Mouse (Mus musculus) stomach, embryonic 15.5 days (tissue): ENCODE data around the gene S100a11. TPM values are rescaled to one million over a fixed set of nuclear protein-coding genes. Genes with fewer than 3 reads are reported as not detected.

ENCODE experiments used
- ATAC-seq: fragments of 200-750 bp; cut with Nextera tagmentation; 2 replicates; pipeline ENCODE4 v1.8.0; 2017; ENCODE audit warnings: low read depth, moderate number of reproducible peaks, moderate TSS enrichment; ENCODE audit not compliant: insufficient read depth, low FRiP score
- H3K27ac ChIP-seq: fragments of 300-500 bp; sonication (generic); 2 replicates; pipeline ENCODE4 v1.5.1; 2015; ENCODE audit warnings: mild to moderate bottlenecking, inconsistent platforms
- H3K27me3 ChIP-seq: fragments of 300-500 bp; sonication (generic); replicated peaks from 2 replicates; pipeline ENCODE4 v1.6.1; 2015; ENCODE audit warnings: inconsistent platforms
- H3K36me3 ChIP-seq: fragments of 300-500 bp; sonication (generic); 2 replicates; pipeline ENCODE4 v1.6.1; 2015; ENCODE audit warnings: inconsistent platforms
- H3K4me1 ChIP-seq: fragments of 300-500 bp; sonication (generic); 2 replicates; pipeline ENCODE4 v1.6.1; 2015; ENCODE audit warnings: inconsistent platforms
- H3K4me2 ChIP-seq: fragments of 300-500 bp; sonication (generic); 2 replicates; pipeline ENCODE4 v1.6.1; 2015; ENCODE audit warnings: mild to moderate bottlenecking, inconsistent platforms
- H3K4me3 ChIP-seq: fragments of 300-500 bp; sonication (generic); replicated peaks from 2 replicates; pipeline ENCODE4 v1.5.1; 2015; ENCODE audit warnings: inconsistent platforms
- H3K9ac ChIP-seq: fragments of 300-500 bp; sonication (generic); 2 replicates; pipeline ENCODE4 v1.6.1; 2015; ENCODE audit warnings: inconsistent platforms
- H3K9me3 ChIP-seq: fragments of 300-500 bp; sonication (generic); 2 replicates; pipeline ENCODE4 v1.6.1; 2016; ENCODE audit warnings: inconsistent platforms
- WGBS: fragments of 180-500 bp; shearing (Covaris S2); methylation state at CpG from one replicate; pipeline ENCODE4 v1.1.7; 2015; 5-methylcytosine and 5-hydroxymethylcytosine counted together
- polyA plus RNA-seq: library from polyadenylated mRNA; unstranded; fragments of >200 nt; fragmentation: Nextera tagmentation; extraction: Ambion mirVana; gene quantifications from 2 replicates; pipeline ENCODE4 v1.2.1, GENCODE M21; 2015

The S100a11 gene
- polyA plus RNA-seq, 1 experiment from 2014 or later = 1,609 TPM

DNA sequence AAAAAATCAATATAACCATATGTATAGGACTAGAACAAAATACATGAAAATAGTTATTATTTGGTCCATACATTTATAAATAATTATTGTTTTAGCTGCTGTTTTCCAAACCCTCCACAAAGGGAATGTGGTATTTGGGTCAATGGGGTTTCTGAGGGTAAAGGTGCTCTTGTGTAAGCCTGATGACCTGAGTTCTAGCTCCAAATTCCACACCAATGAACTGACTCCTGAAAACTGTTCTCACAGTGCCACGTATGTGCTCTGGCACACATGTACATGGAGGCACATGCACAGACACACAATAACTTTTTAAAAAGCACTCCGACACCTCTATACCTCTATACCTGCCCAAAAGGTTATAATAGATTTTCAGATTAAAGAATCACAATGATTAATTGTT, 33.0 kb downstream of the S100a11 start:
- no peak overlapping the region for H3K27ac ChIP-seq
- no peak overlapping the region for H3K9ac ChIP-seq
- H3K4me1 ChIP-seq = peaks cover 16% of the 10 kb centered on the region
- no peak overlapping the region for H3K4me2 ChIP-seq
- H3K27me3 ChIP-seq = no peaks in the 10 kb centered on the region
- no peaks in the 10 kb centered on the region for H3K36me3 ChIP-seq
- WGBS = 86% methylated on average over 2 of the region's 2 CpGs
- no peak for ATAC-seq
- no peak overlapping the region for H3K4me3 ChIP-seq
- no peaks in the 10 kb centered on the region for H3K9me3 ChIP-seq

DNA sequence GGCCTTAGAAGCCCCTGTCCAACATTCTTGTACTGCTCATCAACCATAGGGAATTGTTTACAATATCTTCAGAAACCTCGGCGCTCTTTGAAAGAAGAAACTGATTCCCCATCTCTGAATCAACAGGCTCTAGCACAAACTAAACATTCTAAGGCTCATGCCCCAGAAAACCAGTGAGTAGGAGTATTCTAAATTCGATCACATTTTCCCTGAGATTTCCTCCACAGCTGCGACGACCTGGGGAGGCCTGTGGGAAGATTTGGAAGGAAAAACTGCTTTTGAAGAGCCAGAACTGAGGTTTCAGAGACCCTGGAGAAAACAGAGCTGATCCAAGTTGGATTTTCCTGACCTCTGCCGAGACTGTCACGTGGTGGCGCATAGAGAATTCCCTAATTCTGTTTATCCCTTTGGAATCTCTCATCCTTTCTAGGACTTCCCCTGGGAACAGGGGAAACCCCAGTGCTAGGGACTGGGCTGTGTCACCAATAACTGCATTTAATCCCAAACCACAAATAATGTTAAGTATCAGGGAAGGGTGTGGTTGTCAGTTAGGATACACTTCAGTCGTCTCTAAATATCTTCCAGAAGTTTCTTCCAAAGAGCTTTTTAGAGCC, 33.6 kb downstream of the S100a11 start:
- no peak overlapping the region for H3K9ac ChIP-seq
- 38% methylated on average over 9 of the region's 9 CpGs for WGBS
- H3K4me3 ChIP-seq = no peak overlapping the region; the same call in 1 of the 2 replicates
- H3K4me2 ChIP-seq = peak overlapping the region; percentile 74; the same call in 1 of the 2 replicates
- no peaks in the 10 kb centered on the region for H3K36me3 ChIP-seq
- H3K27ac ChIP-seq = 0 out of 2 replicates have a peak overlapping the region, but pooled peaks have one; percentile 79
- H3K27me3 ChIP-seq = no peaks in the 10 kb centered on the region
- peaks cover 16% of the 10 kb centered on the region for H3K4me1 ChIP-seq
- no peak for ATAC-seq
- no peaks in the 10 kb centered on the region for H3K9me3 ChIP-seq

DNA sequence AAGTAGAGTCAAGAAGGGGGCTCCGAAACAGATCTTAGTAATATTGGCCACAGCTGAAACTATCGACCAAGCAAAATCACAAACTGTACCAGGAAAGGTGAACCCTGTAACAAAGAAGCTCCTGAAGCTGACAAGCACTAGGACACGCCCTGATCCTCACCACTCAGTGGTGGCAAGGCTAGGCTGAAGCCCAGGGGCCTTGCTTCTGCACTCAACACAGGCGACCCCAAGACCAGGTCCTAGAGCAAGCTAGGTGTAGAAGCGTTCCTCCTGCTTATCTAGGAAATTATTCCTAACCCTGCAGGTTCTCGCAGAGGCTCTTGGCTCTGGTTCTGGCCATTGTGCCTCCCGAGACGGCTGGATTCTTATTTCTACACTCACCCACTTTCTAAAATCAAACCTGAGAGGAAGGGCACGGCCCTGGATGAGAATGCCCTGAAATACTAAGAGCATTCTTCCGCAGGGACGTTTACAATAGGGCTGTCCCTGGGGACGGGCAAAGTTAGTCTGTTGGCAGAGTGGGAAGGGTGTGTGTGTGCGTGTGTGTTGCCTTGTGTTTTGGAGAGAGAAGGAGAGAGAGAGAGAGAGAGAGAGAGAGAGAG, 34.2 kb downstream of the S100a11 start:
- Histone ChIP-seq H3K4me2 (peak overlapping the region; percentile 74), H3K27me3 (no peaks in the 10 kb centered on the region), H3K4me1 (peaks cover 16% of the 10 kb centered on the region), H3K9ac (0 out of 2 replicates have a peak overlapping the region, but pooled peaks have one; percentile 6), H3K9me3 (no peaks in the 10 kb centered on the region), H3K4me3 (peak overlapping the region; percentile 63), H3K36me3 (no peaks in the 10 kb centered on the region), H3K27ac (peak overlapping the region; percentile 79; the same call in 1 of the 2 replicates)
- WGBS = 17% methylated on average over 12 of the region's 13 CpGs
- peak; percentile 8; the same call in 1 of the 2 replicates for ATAC-seq

DNA sequence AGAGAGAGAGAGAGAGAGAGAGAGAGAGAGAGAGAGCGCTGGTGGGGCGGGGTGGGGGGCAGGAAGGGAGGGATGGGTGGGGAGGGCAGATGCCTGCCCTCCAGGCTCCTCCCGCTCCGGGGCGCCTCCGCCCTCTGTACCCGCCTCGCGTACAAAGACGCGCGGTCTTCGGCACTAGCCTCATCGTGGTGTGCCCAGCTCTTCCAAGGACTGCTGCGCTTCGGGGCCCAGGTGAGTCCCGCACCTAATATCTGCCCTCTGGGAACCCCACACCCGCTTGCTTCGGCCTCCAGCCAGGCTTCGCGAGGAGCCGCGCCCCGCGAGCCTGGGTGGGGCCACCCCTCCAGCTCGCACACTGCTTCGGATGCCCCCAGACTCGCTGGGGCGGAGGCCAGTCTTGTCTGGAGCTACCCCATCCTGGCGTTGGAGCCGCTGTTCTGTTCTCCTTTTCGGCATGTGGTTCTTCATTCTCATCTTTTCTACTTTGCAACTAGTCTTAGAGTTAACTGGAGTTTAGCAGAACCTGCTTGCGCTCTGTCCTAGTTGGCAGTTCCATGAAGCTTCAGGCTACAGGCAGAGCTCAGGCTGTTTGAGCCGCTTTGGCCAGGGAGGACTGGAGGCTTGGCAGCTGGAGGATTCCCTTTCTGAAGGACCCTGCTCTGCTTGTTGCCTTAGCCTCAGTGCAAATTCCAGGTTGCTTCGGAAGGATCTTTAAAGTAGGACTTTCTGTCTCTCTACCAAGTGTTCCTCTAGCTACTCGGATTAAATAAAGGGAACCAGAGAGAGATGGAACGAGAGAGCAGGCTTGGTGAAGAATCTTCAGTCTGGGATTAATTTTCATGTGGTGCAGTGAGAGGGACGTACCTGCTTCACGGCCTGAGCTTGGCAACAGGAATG, 34.9 kb downstream of the S100a11 start, which contains the start of gene S100a10:
TSS of gene S100a10 (plus strand) at position 100 of the 897 bp plus-strand sequence.
- Histone ChIP-seq H3K9ac (peak within 1 kb of the TSS; percentile 58), H3K4me2 (peak within 1 kb of the TSS; percentile 74), H3K27ac (peak within 1 kb of the TSS; percentile 93), H3K4me3 (peak within 1 kb of the TSS; percentile 63), H3K9me3 (no peaks in the 10 kb centered on the region), H3K4me1 (peaks cover 16% of the 10 kb centered on the region), H3K27me3 (no peaks in the 10 kb centered on the region), H3K36me3 (no peaks in the 10 kb centered on the region)
- peak; percentile 85; the same call in 1 of the 2 replicates for ATAC-seq
- 2% methylated on average over 26 of the region's 39 CpGs for WGBS

DNA sequence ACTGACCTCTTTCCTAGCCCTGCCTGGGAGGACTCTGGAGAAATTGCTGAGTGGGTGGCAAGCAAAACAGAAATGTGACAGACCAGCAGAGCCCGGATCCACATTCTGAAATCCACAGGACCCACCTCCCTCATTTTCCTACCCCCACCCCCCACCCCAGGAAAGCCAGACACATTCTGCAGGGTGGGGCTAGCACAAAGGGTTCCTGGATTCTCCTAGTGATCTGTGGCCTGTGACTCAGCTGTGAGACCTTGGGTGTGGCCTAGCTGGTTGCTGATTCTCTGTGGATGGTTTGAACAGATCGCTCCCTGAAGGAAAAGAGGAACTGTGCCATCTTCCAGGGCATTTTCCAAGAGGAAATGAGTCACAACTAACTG, 35.6 kb downstream of the S100a11 start:
- Histone ChIP-seq H3K27me3 (no peaks in the 10 kb centered on the region), H3K4me2 (peak overlapping the region; percentile 74), H3K4me3 (peak overlapping the region; percentile 63), H3K4me1 (peaks cover 16% of the 10 kb centered on the region), H3K27ac (peak overlapping the region; percentile 93), H3K9me3 (no peaks in the 10 kb centered on the region), H3K36me3 (no peaks in the 10 kb centered on the region), H3K9ac (peak overlapping the region; percentile 58; the same call in 1 of the 2 replicates)
- 0 out of 2 replicates have a peak, but pooled peaks have one; percentile 36 for ATAC-seq
- WGBS = 23% methylated on average over 2 of the region's 2 CpGs

DNA sequence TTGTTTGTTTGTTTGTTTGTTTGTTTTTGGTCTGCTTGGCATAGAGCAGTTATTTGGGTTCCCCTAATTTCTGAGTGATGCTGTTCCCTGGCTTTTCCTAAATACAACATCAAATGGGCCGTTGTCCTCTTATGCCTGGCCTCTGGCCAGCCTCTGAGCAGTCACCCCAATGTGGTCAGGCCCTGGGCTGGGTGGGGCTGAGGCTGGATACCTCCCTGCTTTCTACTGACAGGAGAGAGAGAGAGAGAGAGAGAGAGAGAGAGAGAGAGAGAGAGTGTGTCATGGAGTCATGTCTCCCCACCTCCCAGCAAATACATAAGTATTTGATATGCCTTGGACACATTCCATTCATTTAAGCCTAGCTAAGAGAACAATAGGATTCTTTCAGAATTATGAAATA, 36.3 kb downstream of the S100a11 start:
- no peak for ATAC-seq
- Histone ChIP-seq H3K27ac (peak overlapping the region; percentile 93; the same call in 1 of the 2 replicates), H3K4me3 (peak overlapping the region; percentile 63), H3K9ac (0 out of 2 replicates have a peak overlapping the region, but pooled peaks have one; percentile 1), H3K36me3 (no peaks in the 10 kb centered on the region), H3K4me1 (peaks cover 16% of the 10 kb centered on the region), H3K27me3 (no peaks in the 10 kb centered on the region), H3K4me2 (peak overlapping the region; percentile 74), H3K9me3 (no peaks in the 10 kb centered on the region)
- WGBS = 20% methylated on average over 1 of the region's 1 CpGs

DNA sequence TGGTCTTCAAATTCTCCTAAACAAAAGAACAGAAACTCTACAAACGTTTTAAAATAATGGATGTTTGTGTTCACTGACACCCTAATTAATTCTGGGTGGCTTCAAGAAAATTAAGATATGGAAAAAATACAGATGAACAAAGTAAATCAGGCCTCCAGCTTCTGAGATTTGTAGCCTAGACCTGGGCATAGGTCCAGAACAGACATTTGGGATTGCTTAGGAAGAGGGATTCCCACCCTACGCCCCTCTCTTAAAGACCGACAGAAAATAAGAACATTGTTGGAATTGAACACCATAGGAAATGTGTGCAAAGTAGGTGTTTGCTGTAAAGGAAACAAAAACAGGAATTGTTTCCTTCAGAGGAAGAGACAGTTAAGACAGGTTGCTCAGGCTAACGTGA, 37.2 kb downstream of the S100a11 start:
- H3K27ac ChIP-seq = no peak overlapping the region
- H3K27me3 ChIP-seq = no peaks in the 10 kb centered on the region
- no peaks in the 10 kb centered on the region for H3K9me3 ChIP-seq
- H3K4me2 ChIP-seq = peak overlapping the region; percentile 39
- peaks cover 16% of the 10 kb centered on the region for H3K4me1 ChIP-seq
- 0 out of 2 replicates have a peak, but pooled peaks cover 2% of the 10 kb centered on the region for H3K36me3 ChIP-seq
- no peak overlapping the region for H3K4me3 ChIP-seq
- no peak overlapping the region for H3K9ac ChIP-seq
- no peak for ATAC-seq
- 35% methylated on average over 4 of the region's 4 CpGs for whole genome bisulfite sequencing

DNA sequence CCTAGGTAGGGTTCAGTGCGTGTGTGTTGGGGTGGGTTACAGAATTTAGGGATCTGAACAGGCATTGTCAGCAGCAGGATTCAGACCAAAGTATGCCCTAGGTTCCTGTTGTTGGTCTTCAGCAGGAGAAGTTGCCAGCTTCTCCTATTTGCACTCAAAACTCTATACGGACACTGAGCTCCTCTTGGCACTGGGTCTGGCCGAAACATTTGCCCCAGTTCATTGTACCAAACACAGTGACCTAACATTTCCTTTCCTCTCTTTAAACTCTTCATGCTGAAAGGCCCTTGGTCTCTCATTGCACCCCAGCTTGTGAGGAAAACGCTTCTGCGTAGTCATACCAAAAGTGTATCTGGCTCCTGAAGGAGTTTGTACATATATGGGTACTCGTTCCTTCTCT, 39.7 kb downstream of the S100a11 start:
- ATAC-seq = no peak
- Histone ChIP-seq H3K27ac (no peak overlapping the region), H3K36me3 (peaks cover 16% of the 10 kb centered on the region), H3K4me2 (no peak overlapping the region), H3K4me3 (no peak overlapping the region), H3K4me1 (0 out of 2 replicates have a peak, but pooled peaks cover 11% of the 10 kb centered on the region), H3K9ac (no peak overlapping the region), H3K27me3 (no peaks in the 10 kb centered on the region), H3K9me3 (no peaks in the 10 kb centered on the region)
- 86% methylated on average over 6 of the region's 6 CpGs for WGBS

DNA sequence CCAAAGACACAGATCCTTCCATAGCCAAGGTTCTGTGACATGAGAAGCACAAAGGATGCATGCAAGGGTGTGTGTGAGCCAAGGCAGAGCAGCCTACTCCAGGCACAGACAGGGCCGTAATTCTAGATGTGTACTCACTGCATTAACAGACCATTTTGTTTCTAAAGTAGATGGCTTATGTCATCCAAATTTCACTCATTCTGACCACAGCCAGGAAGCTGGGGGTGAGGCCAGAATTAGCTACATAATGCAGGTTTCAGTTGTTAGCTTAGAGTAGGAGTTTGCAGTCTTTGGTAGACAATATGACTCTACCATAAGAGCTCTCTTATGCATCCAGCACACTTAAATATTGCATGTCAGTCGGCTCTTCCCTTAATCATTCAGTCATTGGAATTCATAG, 42.1 kb downstream of the S100a11 start:
- no peaks in the 10 kb centered on the region for H3K27me3 ChIP-seq
- 76% methylated on average over 2 of the region's 2 CpGs for WGBS
- H3K4me2 ChIP-seq = no peak overlapping the region
- no peak overlapping the region for H3K27ac ChIP-seq
- no peaks in the 10 kb centered on the region for H3K9me3 ChIP-seq
- ATAC-seq = no peak
- no peak overlapping the region for H3K9ac ChIP-seq
- H3K36me3 ChIP-seq = peaks cover 16% of the 10 kb centered on the region
- 0 out of 2 replicates have a peak, but pooled peaks cover 2% of the 10 kb centered on the region for H3K4me1 ChIP-seq
- H3K4me3 ChIP-seq = no peak overlapping the region

DNA sequence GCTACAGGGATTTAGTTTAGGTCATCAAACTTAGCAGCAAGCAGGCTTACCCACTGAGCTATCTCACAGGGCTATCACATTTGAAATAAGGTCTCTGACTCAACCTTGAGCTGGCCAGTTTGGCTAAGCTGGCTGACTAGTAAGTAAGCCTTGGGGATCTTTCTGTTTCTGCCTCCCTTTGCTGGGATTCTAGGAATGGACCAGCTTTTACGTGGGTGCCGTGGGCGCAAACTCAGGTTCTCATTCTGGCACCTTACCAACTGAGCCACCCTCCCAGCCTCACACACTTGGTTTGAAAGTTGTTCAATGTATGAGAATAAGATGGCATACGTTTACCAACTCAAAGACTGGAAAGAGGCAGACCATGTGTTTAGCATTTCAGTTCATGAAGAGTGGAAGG, 42.9 kb downstream of the S100a11 start:
- Histone ChIP-seq H3K27ac (no peak overlapping the region), H3K4me1 (no peaks in the 10 kb centered on the region), H3K36me3 (peaks cover 16% of the 10 kb centered on the region), H3K4me2 (no peak overlapping the region), H3K27me3 (no peaks in the 10 kb centered on the region), H3K4me3 (no peak overlapping the region), H3K9me3 (no peaks in the 10 kb centered on the region), H3K9ac (no peak overlapping the region)
- 95% methylated on average over 4 of the region's 4 CpGs for WGBS
- ATAC-seq = no peak

DNA sequence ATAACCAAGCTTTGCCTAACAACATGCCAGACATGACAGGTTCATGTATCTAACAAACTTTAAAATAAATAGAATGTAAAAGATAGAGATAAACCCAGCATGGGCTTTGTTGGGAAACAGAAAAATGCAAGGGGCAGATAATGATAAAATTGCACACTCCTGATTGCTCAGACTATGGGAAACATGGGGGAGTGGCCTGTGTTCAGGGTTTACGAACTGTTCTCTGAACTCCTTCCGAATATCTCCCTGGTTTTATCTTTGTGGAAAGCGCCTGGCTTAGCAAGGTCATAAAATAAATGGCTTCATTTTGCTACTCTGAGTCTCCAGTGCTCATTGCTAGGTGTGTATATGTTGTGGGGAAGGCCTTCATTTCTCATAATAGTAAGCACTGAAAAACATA, 46.6 kb downstream of the S100a11 start:
- peaks cover 16% of the 10 kb centered on the region for H3K36me3 ChIP-seq
- H3K9me3 ChIP-seq = no peaks in the 10 kb centered on the region; the same call in 1 of the 2 replicates
- ATAC-seq = no peak
- H3K4me1 ChIP-seq = no peaks in the 10 kb centered on the region
- H3K4me3 ChIP-seq = no peak overlapping the region
- H3K27ac ChIP-seq = no peak overlapping the region
- no peaks in the 10 kb centered on the region for H3K27me3 ChIP-seq
- 70% methylated on average over 3 of the region's 3 CpGs for WGBS
- no peak overlapping the region for H3K4me2 ChIP-seq
- H3K9ac ChIP-seq = no peak overlapping the region
